Mouse (Mus musculus) inflammation-experienced regulatory T-cells, adult 6 months (primary cell): Measurements from ENCODE around the gene Dyx1c1. TPM values are rescaled to one million over a fixed set of nuclear protein-coding genes. Genes with fewer than 3 reads are reported as not detected.

Experiments
- ATAC-seq: one replicate; pipeline ENCODE4 v1.8.0; 2017
- polyA plus RNA-seq, 3 experiments: library from polyadenylated mRNA; unstranded; fragments of 100-300 nt; shearing (Covaris generic); gene quantifications; one replicate each; pipeline ENCODE4 v1.2.1; 2017

The Dyx1c1 gene
- 1 to 10 TPM; 3.8 to 5.0 (median 4.1) TPM for polyA plus RNA-seq

- ATAC-seq: peak; percentile 78
These were observed at the start of gene Dyx1c1, which contains the start of gene Gm44503 for GRCm38 (mm10) chr9:72958521-72959450. Dyx1c1 (plus strand) TSS chr9:72958785. Gm44503 (plus strand) TSS chr9:72958852.

- no peak for ATAC-seq
These were observed 47.2 kb upstream of the Dyx1c1 start for GRCm38 (mm10) chr9:72911381-72911780.

GRCm38 (mm10) chr9:72913551-72913950, 45.0 kb upstream of the Dyx1c1 start:
- ATAC-seq: no peak

DNA sequence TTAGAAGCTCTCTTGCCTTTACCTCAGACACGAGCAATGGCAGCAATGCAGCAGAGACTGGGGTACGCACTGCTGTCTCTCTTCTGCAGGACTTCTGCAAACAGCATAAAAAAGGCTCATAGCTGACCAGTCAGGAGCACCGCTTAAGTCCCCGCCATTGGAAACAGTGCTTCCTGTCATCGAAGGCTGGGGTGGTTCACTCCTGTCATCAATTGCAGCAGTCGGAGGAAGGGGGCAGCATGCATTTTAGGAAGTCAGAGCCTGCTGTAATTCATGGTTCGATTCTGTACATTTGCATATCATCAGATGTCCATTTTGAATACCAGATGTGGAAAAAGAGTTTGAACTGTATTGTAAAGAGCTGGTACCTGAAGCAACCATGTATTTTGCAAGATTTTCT, 42.9 kb upstream of the Dyx1c1 start:
- ATAC-seq: no peak

- ATAC-seq: no peak
These were observed 35.5 kb upstream of the Dyx1c1 start for GRCm38 (mm10) chr9:72923068-72923467.

- ATAC-seq: no peak
These were observed 33.3 kb upstream of the Dyx1c1 start, which contains the start of gene Pygo1 for GRCm38 (mm10) chr9:72925021-72925934. Pygo1 (plus strand) TSS chr9:72925645.

DNA sequence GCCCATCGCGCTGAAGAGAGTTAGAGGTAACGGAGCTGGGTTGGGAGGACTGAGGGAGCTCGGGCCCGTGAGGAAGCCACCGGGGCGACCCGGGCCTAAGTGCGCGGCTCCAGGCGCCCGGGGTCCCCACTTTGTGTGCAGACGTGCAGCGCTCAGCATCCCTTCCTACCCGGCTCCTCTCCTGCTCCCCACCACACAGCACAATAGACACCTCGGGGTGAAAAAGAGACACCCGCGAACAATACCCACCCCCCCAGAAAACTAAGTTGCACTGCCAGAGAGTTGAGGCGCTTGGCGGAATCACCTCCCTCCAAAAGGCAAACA, 32.7 kb upstream of the Dyx1c1 start:
- no peak for ATAC-seq

- no peak for ATAC-seq
These were observed 27.3 kb upstream of the Dyx1c1 start for GRCm38 (mm10) chr9:72931166-72931790.

DNA sequence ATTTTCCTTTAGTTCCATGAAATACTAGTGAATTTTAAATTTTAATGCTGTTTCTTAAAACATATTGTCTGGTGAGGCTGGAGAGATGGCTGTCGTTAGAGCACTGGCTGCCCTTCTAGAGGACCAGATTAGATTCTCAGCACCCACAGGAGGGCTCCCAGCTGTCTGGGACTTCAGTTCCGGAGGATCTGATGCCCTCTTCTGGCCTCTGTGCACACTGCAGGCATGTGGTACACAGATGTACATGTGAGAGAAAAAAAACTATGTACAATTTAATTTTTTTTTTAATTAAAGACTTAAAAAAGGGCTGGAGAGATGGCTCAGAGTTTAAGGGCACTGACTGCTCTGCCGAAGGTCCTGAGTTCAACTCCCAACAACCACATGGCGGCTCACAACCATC, 23.3 kb upstream of the Dyx1c1 start:
- ATAC-seq: no peak

GRCm38 (mm10) chr9:72936301-72936700, 22.3 kb upstream of the Dyx1c1 start:
- no peak for ATAC-seq

GRCm38 (mm10) chr9:72943424-72943823, 15.2 kb upstream of the Dyx1c1 start:
- ATAC-seq: no peak

GRCm38 (mm10) chr9:72944286-72944685, 14.3 kb upstream of the Dyx1c1 start:
- ATAC-seq: no peak

DNA sequence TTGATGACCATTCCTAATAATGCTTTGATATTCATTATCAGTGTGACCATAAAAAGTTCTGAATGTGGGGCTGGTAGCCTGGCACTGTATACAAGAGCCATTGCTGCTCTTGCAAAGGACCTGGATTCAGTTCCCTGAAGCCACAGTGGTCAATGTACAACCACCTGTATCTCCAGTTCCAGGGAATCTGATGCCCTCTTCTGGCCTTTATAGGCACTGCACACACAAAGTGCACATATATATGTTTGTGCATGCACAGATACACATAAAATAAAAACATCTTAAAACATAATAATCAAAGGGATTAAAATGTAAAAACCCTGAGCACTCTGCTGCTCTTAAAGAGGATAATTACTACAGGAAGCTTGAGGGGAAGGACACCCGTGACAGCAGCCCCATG, 11.6 kb upstream of the Dyx1c1 start:
- ATAC-seq: no peak

- no peak for ATAC-seq
These were observed 9.0 kb upstream of the Dyx1c1 start for GRCm38 (mm10) chr9:72949572-72949971.

- ATAC-seq: no peak
These were observed 3.8 kb upstream of the Dyx1c1 start for GRCm38 (mm10) chr9:72954746-72955145.

DNA sequence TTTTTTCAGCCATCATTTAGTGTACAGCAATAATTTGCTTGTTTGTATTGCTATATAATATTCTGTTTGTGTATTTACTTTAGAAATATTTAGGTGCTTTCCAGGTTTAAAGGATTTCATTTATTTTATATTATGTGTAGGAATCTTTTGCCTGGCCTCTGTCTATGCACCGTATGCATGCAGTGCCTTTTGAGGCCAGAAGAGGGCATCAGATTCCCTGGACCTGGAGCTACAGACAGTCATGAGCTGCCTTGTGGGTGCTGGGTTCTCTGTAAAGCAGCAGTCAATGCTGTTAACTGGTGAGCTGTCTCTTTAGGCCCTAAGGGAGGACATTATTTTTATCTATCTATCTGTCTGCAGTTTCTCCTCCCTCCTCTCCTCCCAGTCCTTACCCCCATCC, 3.0 kb upstream of the Dyx1c1 start:
- peak; percentile 41 for ATAC-seq

- ATAC-seq: no peak
These were observed 2.8 kb downstream of the Dyx1c1 start for GRCm38 (mm10) chr9:72961346-72961745.

- ATAC-seq: peak; percentile 69
These were observed 3.4 kb downstream of the Dyx1c1 start for GRCm38 (mm10) chr9:72961959-72962358.

GRCm38 (mm10) chr9:72968349-72969061, 9.9 kb downstream of the Dyx1c1 start:
- ATAC-seq: peak; percentile 60

DNA sequence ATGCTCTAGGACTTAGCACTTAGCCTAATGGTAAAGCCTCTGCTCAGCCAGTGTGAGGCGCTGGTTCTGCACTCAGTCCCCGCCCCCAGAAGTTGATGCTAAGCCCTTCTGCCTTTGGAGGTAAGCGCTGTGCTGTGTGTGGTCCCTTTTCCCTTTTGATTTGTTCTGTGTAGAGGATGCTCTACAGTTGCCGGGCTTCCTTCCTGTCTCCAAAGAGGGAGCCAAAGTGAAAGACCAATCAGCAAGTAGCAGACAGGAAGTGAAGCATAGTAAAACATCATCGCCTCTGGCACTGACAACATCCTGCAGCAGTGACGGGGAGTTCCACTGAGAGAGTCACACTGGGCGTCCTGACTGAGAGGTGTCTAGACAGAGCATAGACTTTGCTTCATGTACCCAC, 11.3 kb downstream of the Dyx1c1 start:
- peak; percentile 94 for ATAC-seq

DNA sequence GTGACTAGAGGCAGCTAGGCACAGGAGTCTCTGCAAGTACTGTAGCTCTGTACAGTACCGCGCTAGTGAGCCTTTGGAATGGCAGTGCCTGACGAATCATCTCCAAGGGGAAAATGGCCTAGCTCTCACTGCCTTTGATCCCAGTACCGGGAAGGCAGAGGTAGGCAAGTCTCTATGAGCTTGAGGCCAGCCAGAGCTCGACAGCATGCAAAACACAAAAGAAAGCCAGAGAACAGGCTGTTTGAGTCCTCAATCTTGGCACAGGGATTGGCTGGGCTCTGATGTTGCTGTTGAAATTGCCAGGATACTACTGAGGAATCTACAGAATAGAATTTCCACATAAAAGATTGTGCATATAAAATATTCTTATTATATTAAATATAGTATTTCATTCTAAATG, 13.8 kb downstream of the Dyx1c1 start:
- ATAC-seq: no peak

DNA sequence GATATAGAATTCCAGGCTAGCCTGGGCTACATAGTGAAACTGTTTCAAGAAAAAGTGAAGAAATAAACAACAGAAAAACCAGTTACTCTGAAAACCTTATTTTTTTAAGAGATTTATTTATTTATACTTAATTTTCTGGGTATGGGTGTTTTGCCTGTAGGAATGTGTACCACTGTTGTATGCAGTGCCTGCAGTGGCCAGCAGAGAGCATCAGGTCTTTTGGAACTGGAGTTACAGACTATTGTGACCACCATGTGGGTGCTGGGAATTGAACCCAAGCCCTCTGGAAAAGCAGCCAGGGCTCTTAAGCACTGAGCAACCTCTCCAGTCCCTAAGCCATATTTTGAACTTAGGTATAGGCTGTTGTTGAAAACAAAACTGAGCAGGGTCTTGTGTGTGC, 14.4 kb downstream of the Dyx1c1 start:
- ATAC-seq: no peak
